Mouse (Mus musculus): ENCODE measurements around the gene Btg4.
A peak's percentile ranks its signal among the peaks of the same experiment; 100 is the strongest.
"Not testable (repeated sequence)": the region's sequence is repeated elsewhere in the genome, so short reads cannot be mapped to it uniquely, and the experiment has no call there.

Btg4 gene

GRCm38 (mm10) chr9:51093697-51094096, 33.0 kb downstream of the Btg4 start:
- DNase-seq = no peak

GRCm38 (mm10) chr9:51096306-51096705, 35.6 kb downstream of the Btg4 start:
- no peak for DNase-seq

- peak; percentile 63 to 68 for DNase-seq
Observed at GRCm38 (mm10) chr9:51101756-51102425, 41.2 kb downstream of the Btg4 start, which contains the start of gene 4833427G06Rik. Gene 4833427G06Rik, minus strand, starts transcription at chr9:51102078.

GRCm38 (mm10) chr9:51102963-51103807, 42.5 kb downstream of the Btg4 start:
- DNase-seq = peak; percentile 66 to 71

GRCm38 (mm10) chr9:51103808-51104514, 43.3 kb downstream of the Btg4 start:
- peak; percentile 54 to 78 for DNase-seq

GRCm38 (mm10) chr9:51105751-51106150, 45.0 kb downstream of the Btg4 start:
- DNase-seq = no peak

GRCm38 (mm10) chr9:51114767-51115166, 54.1 kb downstream of the Btg4 start:
- no peak for DNase-seq

- peak; percentile 22 to 42 for DNase-seq
Observed at GRCm38 (mm10) chr9:51136985-51137384, 76.3 kb downstream of the Btg4 start.

GRCm38 (mm10) chr9:51137432-51137831, 76.7 kb downstream of the Btg4 start:
- DNase-seq = no peak

GRCm38 (mm10) chr9:51137836-51138235, 77.1 kb downstream of the Btg4 start:
- no peak for DNase-seq

- no peak for DNase-seq
Observed at GRCm38 (mm10) chr9:51138301-51138700, 77.6 kb downstream of the Btg4 start.

GRCm38 (mm10) chr9:51139401-51139800, 78.7 kb downstream of the Btg4 start:
- DNase-seq = not testable (repeated sequence)

- DNase-seq = peak; percentile 23 to 41
Observed at GRCm38 (mm10) chr9:51140711-51141110, 80.0 kb downstream of the Btg4 start.

- DNase-seq = no peak
Observed at GRCm38 (mm10) chr9:51143437-51143836, 82.7 kb downstream of the Btg4 start.

GRCm38 (mm10) chr9:51144218-51144617, 83.5 kb downstream of the Btg4 start:
- no peak for DNase-seq

GRCm38 (mm10) chr9:51146496-51146895, 85.8 kb downstream of the Btg4 start:
- peak; percentile 34 to 43 for DNase-seq

GRCm38 (mm10) chr9:51147294-51147693, 86.6 kb downstream of the Btg4 start:
- DNase-seq = no peak

- DNase-seq = peak; percentile 85 to 86
Observed at GRCm38 (mm10) chr9:51152079-51152752, 91.5 kb downstream of the Btg4 start.

- peak; percentile 92 for DNase-seq
Observed at GRCm38 (mm10) chr9:51161771-51162388, 101.2 kb downstream of the Btg4 start.

GRCm38 (mm10) chr9:51163989-51164388, 103.3 kb downstream of the Btg4 start:
- DNase-seq = no peak

GRCm38 (mm10) chr9:51165312-51166180, 104.8 kb downstream of the Btg4 start, which contains the start of gene Gm32742:
Gene Gm32742, minus strand, starts transcription at chr9:51165517.
- peak; percentile 49 to 57 for DNase-seq

Measured in cerebellum, postnatal 14 days (tissue).